Mouse (Mus musculus) forebrain, embryonic 12.5 days (tissue): Measurements from ENCODE around the gene Gm14435. TPM values are rescaled to one million over a fixed set of nuclear protein-coding genes. Genes with fewer than 3 reads are reported as not detected.
"Not testable (repeated sequence)": the region's sequence is repeated elsewhere in the genome, so short reads cannot be mapped to it uniquely, and the experiment has no call there.

Source experiments
- ATAC-seq: fragments of 200-750 bp; cut with Nextera tagmentation; 2 replicates; pipeline ENCODE4 v1.8.0; 2017; ENCODE audit warnings: moderate TSS enrichment; ENCODE audit not compliant: low FRiP score
- H3K27ac ChIP-seq: fragments of 300-500 bp; sonication (generic); 2 replicates; pipeline ENCODE4 v1.5.1; 2016; ENCODE audit warnings: mild to moderate bottlenecking
- H3K27me3 ChIP-seq: fragments of 300-500 bp; sonication (generic); 2 replicates; pipeline ENCODE4 v1.6.1; 2016; ENCODE audit warnings: mild to moderate bottlenecking
- H3K36me3 ChIP-seq: fragments of 300-500 bp; sonication (generic); replicated peaks from 2 replicates; pipeline ENCODE4 v1.6.1; 2016; ENCODE audit warnings: mild to moderate bottlenecking
- H3K4me1 ChIP-seq: fragments of 300-500 bp; sonication (generic); 2 replicates; pipeline ENCODE4 v1.6.1; 2016
- H3K4me2 ChIP-seq: fragments of 300-500 bp; sonication (generic); 2 replicates; pipeline ENCODE4 v1.6.1; 2016; ENCODE audit warnings: mild to moderate bottlenecking, moderate library complexity
- H3K4me3 ChIP-seq: fragments of 300-500 bp; sonication (generic); replicated peaks from 2 replicates; pipeline ENCODE4 v1.5.1; 2016; ENCODE audit warnings: mild to moderate bottlenecking
- H3K9ac ChIP-seq: fragments of 300-500 bp; sonication (generic); 2 replicates; pipeline ENCODE4 v1.6.1; 2016; ENCODE audit warnings: mild to moderate bottlenecking
- H3K9me3 ChIP-seq: fragments of 300-500 bp; sonication (generic); 2 replicates; pipeline ENCODE4 v1.6.1; 2016
- WGBS: fragments of 180-500 bp; shearing (Covaris S2); methylation state at CpG from one replicate; pipeline ENCODE4 v1.1.7; 2016; 5-methylcytosine and 5-hydroxymethylcytosine counted together
- polyA plus RNA-seq: library from polyadenylated mRNA; unstranded; fragments of >200 nt; fragmentation: Nextera tagmentation; extraction: Ambion mirVana; gene quantifications from 2 replicates; pipeline ENCODE4 v1.2.1, GENCODE M21; 2016

Gm14435 gene
- 10.6 and 13.6 TPM in 2 replicates for polyA plus RNA-seq

GRCm38 (mm10) chr2:176423294-176423693 lies at the start of gene Gm14435:
Gene Gm14435 (plus strand): TSS chr2:176423594.
- H3K27me3 ChIP-seq, H3K4me2 ChIP-seq, H3K4me3 ChIP-seq, H3K36me3 ChIP-seq, H3K4me1 ChIP-seq, H3K27ac ChIP-seq, H3K9ac ChIP-seq, H3K9me3 ChIP-seq, ATAC-seq: not testable (repeated sequence)
- no CpG with 5 or more reads among the region's 6 CpGs for WGBS

Other genes starting within 250 kb of the Gm14435 start
- gene 2210418O10Rik, start 197.0 kb upstream of the Gm14435 start, polyA plus RNA-seq, result 6.0 and 7.0 TPM in 2 replicates
- gene Gm11009, start 104.1 kb upstream of the Gm14435 start, polyA plus RNA-seq, result not detected in 2 replicates
- gene Gm14434, start 63.2 kb downstream of the Gm14435 start, polyA plus RNA-seq, result 7.8 and 14.4 TPM in 2 replicates
- not detected in 2 replicates for gene Zfp967, start 97.5 kb downstream of the Gm14435 start, polyA plus RNA-seq
- 20.6 and 26.4 TPM in 2 replicates for gene Gm14308, start 212.8 kb downstream of the Gm14435 start, polyA plus RNA-seq
- gene Zfp973, start 246.9 kb downstream of the Gm14435 start, polyA plus RNA-seq, result 9.3 and 13.7 TPM in 2 replicates